Mouse (Mus musculus) mesoderm, embryonic 11.5 days (tissue): ENCODE measurements at regions not wholly inside any gene's neighbourhood (a gene's known extent, or its start where the extent isn't known, plus 50 kb on each side); places are given as distances from the start of the nearest gene placed in this dataset.
A peak's percentile ranks its signal among the peaks of the same experiment; 100 is the strongest.

ENCODE experiments used
- DNase-seq: peaks from one replicate; pipeline ENCODE4 v3.0.0-alpha.2; 2012; ENCODE audit warnings: low read depth, low spot score

- DNase-seq = no peak
These were observed 172.5 kb downstream of the Tacr3 start for GRCm38 (mm10) chr3:135001270-135001669.

- no peak for DNase-seq
These were observed 187.0 kb downstream of the Tacr3 start for GRCm38 (mm10) chr3:135015784-135016183.

DNA sequence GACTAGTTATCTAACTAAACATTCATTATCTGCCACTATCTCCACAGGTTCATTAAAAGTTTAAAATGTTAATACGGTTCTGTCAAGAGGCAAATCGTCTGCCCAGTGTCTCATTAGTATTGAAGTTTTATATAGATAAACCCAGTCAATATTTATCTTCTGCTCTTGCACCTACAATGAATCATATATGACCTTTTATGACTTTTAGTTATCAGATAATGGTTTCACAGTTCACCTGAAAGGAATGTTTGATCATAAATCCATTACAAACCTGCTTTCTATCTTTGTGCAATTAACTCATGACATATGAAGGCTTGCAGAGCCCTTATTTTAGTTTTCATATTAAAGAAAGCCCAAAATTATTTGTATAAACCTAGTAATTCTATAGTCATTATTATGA, 188.0 kb upstream of the Cenpe start:
- DNase-seq = no peak

DNA sequence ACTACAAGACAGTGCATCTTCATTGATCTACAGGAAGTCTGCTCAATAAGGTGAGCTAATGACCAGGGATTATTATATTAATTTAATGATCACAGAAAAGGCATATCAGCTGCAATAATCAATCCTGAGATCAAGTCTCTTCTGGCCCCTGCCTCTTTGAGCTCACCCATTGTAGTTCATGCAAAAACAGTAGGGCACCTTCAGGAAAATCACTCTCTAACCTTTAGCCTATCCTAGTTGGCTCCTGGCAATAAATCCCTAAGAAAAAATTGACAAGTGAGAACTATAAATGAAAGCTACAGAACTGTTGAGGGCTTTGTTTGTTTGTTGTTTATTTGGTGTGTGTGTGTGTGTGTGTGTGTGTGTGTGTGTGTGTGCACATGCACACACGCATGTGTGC, 187.5 kb upstream of the Cenpe start:
- no peak for DNase-seq

DNA sequence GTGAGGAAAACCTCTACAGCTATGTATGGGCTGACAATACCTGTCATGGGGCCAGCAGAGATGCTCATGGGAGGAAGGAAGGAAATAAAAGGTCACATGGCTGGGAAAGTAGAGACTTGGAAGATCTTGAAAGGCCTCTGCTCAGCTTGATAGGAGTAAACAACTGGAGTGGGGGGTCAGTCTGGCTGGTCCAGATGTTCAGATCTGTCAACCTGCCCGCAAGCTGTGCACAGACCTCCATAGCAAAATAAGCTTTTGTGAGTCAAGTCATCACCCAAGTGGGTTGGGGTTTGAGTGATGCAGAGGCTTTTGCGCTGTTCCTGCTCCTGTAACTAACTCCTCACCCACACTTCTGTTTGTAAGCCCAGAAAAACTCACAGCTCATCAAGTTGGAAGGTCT, 179.9 kb upstream of the Cenpe start:
- no peak for DNase-seq

DNA sequence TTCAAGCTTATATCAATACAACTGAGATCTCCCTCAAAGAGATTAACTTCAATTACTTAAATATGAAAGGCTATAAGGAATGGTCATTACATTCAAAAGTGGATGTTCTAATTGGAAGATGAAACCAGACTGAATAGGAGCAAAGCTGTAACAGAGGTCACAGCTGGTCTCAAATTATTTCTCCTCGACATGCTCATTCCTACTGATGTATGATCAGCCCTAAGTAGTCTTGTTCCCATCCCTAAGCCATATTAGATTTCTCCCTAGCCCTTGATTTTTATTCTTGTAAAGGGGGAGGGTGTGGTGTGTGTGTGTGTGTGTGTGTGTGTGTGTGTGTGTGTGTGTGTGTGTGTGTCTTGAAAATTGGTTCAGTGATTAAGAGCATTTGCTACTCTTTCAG, 175.0 kb upstream of the Cenpe start:
- no peak for DNase-seq

GRCm38 (mm10) chr3:135042195-135042594, 170.1 kb upstream of the Cenpe start:
- no peak for DNase-seq

DNA sequence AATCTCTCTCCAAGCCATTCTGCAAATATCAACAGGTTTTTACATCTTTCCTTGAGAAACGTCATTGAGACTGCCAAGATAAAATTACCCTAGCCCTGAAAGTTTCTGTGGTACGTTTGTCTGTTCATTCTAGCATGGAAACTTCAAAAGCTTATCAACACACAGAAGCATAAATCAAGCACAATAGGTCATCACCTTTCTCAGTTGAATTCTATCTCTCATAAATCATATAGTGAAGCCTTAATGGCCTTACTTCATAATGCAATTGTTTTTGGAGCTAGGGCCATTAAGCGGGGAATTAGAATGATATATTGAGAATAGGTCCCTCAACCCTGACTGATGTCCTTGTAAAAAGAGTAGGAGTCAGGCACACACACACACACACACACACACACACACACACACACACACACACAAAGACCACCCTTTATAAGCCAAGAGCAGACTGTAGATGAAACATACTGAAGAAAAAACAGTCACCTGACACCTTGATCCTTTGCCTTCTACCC, 166.5 kb upstream of the Cenpe start:
- peak; percentile 59 for DNase-seq

DNA sequence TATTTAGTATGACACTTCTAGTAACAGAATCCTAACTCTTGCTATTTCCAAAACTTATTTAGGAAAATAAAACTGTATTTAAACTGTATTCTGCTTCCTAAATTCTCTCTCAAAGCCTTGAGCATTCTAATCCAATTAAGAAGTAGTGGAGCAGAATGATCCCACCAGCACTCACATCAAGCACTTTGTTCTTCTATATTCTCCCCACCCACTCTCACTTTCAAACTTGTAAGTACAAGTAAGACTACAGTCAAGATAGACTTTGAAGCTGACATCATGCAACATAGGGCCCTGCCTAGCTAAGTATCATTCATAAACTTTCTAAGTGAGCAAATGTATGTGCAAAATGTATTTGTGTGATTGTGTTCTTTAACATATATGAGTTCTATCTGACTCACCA, 120.8 kb upstream of the Cenpe start:
- DNase-seq = no peak

DNA sequence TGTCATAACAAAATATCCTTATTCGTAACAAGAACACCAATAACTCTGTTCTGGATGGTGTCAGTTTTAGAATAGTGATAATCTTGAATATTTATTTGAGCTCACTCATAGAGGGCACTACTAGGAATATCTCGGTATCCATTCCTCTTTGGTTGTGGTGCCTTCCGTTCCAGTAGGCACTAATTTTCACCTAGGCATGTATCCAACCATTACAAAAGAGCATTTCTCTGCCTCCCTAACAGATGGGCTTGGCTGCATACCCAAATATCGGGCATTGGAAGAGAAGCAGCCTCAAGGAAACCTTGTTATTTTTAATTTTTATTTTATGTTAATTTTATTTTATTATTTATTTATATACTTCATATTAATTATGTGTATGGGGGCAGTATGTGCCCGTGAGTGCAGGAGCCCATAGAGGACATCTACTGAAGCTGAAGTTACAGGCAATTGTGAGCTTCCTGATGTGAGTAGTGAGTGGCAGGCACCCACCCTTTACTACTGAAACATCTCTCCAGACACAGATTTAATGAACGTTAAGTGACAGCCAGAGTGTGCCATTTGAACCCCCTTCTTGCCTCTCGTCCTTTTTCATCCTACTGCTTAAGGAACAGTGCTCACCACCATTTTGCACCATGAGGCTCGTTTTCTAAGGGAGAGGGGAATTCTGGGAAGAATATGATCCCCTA, 111.3 kb upstream of the Cenpe start:
- no peak for DNase-seq
